Mouse (Mus musculus): Measurements from ENCODE around the gene Cd40.

The Cd40 gene

GRCm38 (mm10) chr2:165100749-165101148 is 45.3 kb downstream of the Cd40 start:
- no peak for DNase-seq (ENCODE audit: low read depth in 2 of 2, low spot score in 2 of 2)

GRCm38 (mm10) chr2:165102920-165103319 is 47.5 kb downstream of the Cd40 start:
- no peak for DNase-seq (ENCODE audit: low read depth in 2 of 2, low spot score in 2 of 2)

- no peak for DNase-seq (ENCODE audit: low read depth in 2 of 2, low spot score in 2 of 2)
Observed at GRCm38 (mm10) chr2:165105513-165106079, 50.2 kb downstream of the Cd40 start.

- DNase-seq (ENCODE audit: low read depth in 2 of 2, low spot score in 2 of 2): no peak
Observed at GRCm38 (mm10) chr2:165106585-165106984, 51.2 kb downstream of the Cd40 start.

- DNase-seq (ENCODE audit: low read depth in 2 of 2, low spot score in 2 of 2): peak; percentile 57 to 71
Observed at GRCm38 (mm10) chr2:165112149-165112548, 56.7 kb downstream of the Cd40 start.

- no peak for DNase-seq (ENCODE audit: low read depth in 2 of 2, low spot score in 2 of 2)
Observed at GRCm38 (mm10) chr2:165113733-165114132, 58.3 kb downstream of the Cd40 start.

- no peak for DNase-seq (ENCODE audit: low read depth in 2 of 2, low spot score in 2 of 2)
Observed at GRCm38 (mm10) chr2:165120765-165121164, 65.3 kb downstream of the Cd40 start.

GRCm38 (mm10) chr2:165121206-165121840 is 65.9 kb downstream of the Cd40 start:
- no peak for DNase-seq (ENCODE audit: low read depth in 2 of 2, low spot score in 2 of 2)

Measured in CD8-positive naive resting alpha-beta T cell, adult 2 months (primary cell).